8 mouse cellular contexts compared by ENCODE assay signal in genomic region chr7:43579440-43580171, GRCm38 (mm10). TPM values are rescaled to one million over a fixed set of nuclear protein-coding genes. Genes with fewer than 3 reads are reported as not detected.
DNase-seq lines count a peak whose midpoint lies in the region; ATAC-seq lines count a peak whose summit lies in the region.

Gene Zfp719, plus strand, starts transcription at chr7:43579610.

- no peaks in the 10 kb centered on the region for H3K9me3 ChIP-seq in hindbrain, embryonic 15.5 days

- DNase-seq in T-cell, adult 2 months (ENCODE audit: low spot score): peak; percentile 98
- DNase-seq in cerebellum, postnatal 36 days: peak; percentile 90 to 91
- peak; percentile 89 to 94 for DNase-seq in frontal cortex, postnatal 36 days (ENCODE audit: low spot score in 2 of 2)
- peak; percentile 92 for DNase-seq in left cerebral cortex, adult 11 months (ENCODE audit: low spot score)
- DNase-seq in lung, postnatal 4 days: peak; percentile 92 to 97
- DNase-seq in retina, postnatal 7 days (ENCODE audit: low read depth, low spot score): peak; percentile 89
- peak; percentile 56 for DNase-seq in urinary bladder, adult 2 months (ENCODE audit: low spot score)

- peak within 1 kb of the TSS; percentile 63 for H3K4me2 ChIP-seq in hindbrain, embryonic 15.5 days

- ATAC-seq in hindbrain, embryonic 15.5 days (ENCODE audit: low FRiP score, low read depth): peak; percentile 98

- H3K27me3 ChIP-seq in hindbrain, embryonic 15.5 days: no peaks in the 10 kb centered on the region

- WGBS in hindbrain, embryonic 15.5 days: under 1% methylated on average over 37 of the region's 37 CpGs

- H3K36me3 ChIP-seq in hindbrain, embryonic 15.5 days: peaks cover 16% of the 10 kb centered on the region

- H3K4me3 ChIP-seq in hindbrain, embryonic 15.5 days: peak within 1 kb of the TSS; percentile 52

- peaks cover 23% of the 10 kb centered on the region for H3K4me1 ChIP-seq in hindbrain, embryonic 15.5 days (replicated peaks)

- H3K9ac ChIP-seq in hindbrain, embryonic 15.5 days: peak within 1 kb of the TSS; percentile 69

- peak within 1 kb of the TSS; percentile 86 for H3K27ac ChIP-seq in hindbrain, embryonic 15.5 days (replicated peaks)

RNA-seq across cellular contexts. Expression of gene Zfp719, which starts in this region (rescaled TPM):
- polyA plus RNA-seq in hindbrain, embryonic 15.5 days (2015; fragmentation: Nextera tagmentation; extraction: Ambion mirVana): 14.2 and 14.8 TPM in 2 replicates
- polyA plus RNA-seq in urinary bladder, adult 2 months (2012; rRNA removed): 6.8 and 7.1 TPM in 2 replicates

Comparison
In these comparisons a context has a peak if more than half of its experiments do, and no peak if none do; other contexts are left out.
1. Peak in every context shown above with its lines: DNase-seq, ATAC-seq, H3K4me3 ChIP-seq and H3K27ac ChIP-seq.